Mouse (Mus musculus) limb, embryonic 10.5 days (tissue): ENCODE results near the gene Itgad. TPM values are rescaled to one million over a fixed set of nuclear protein-coding genes. Genes with fewer than 3 reads are reported as not detected.
A peak's percentile ranks its signal among the peaks of the same experiment; 100 is the strongest.

Experiments used
- DNase-seq: peaks from one replicate; pipeline ENCODE4 v3.0.0-alpha.2; 2017; ENCODE audit warnings: low spot score
- H3K27ac ChIP-seq: fragments of 300-500 bp; sonication (generic); 2 replicates; pipeline ENCODE4 v1.5.1; 2016; ENCODE audit warnings: mild to moderate bottlenecking
- H3K27me3 ChIP-seq: fragments of 300-500 bp; sonication (generic); 2 replicates; pipeline ENCODE4 v1.6.1; 2016; ENCODE audit warnings: low read depth, mild to moderate bottlenecking; ENCODE audit not compliant: poor library complexity, severe bottlenecking
- H3K36me3 ChIP-seq: fragments of 300-500 bp; sonication (generic); 2 replicates; pipeline ENCODE4 v1.6.1; 2016; ENCODE audit warnings: mild to moderate bottlenecking, moderate library complexity
- H3K4me1 ChIP-seq: fragments of 300-500 bp; sonication (generic); 2 replicates; pipeline ENCODE4 v1.6.1; 2016
- H3K4me3 ChIP-seq: fragments of 300-500 bp; sonication (generic); 2 replicates; pipeline ENCODE4 v1.5.1; 2016; ENCODE audit warnings: mild to moderate bottlenecking, moderate library complexity
- H3K9me3 ChIP-seq: fragments of 300-500 bp; sonication (generic); replicated peaks from 2 replicates; pipeline ENCODE4 v1.6.1; 2016; ENCODE audit warnings: mild to moderate bottlenecking
- WGBS: fragments of 180-500 bp; shearing (Covaris S2); methylation state at CpG from one replicate; pipeline ENCODE4 v1.1.7; 2016; 5-methylcytosine and 5-hydroxymethylcytosine counted together
- polyA plus RNA-seq: library from polyadenylated mRNA; unstranded; fragments of >200 nt; fragmentation: Nextera tagmentation; extraction: Ambion mirVana; gene quantifications from 2 replicates; pipeline ENCODE4 v1.2.1, GENCODE M21; 2016

Gene Itgad
- polyA plus RNA-seq, 1 experiment from 2014 or later, result not detected

DNA sequence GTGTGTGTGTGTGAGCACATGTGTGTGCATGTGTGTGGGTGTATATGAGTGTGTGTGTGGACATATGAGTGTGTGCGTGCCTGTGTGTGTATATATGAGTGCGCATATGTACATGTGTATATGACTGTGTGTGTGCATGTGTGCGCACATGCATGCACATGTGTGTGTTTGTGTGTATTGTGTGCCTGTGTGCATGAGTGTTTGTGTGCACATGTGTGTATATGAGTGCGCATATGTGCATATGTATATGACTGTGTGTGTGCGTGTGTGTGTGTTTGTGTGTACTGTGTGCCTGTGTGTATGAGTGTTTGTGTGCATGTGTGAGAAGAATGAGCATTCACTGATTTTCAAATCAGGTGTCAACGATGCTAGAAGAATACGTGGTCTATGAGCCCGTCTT is 50.0 kb downstream of the Itgad start:
- Histone ChIP-seq H3K27ac (no peak overlapping the region), H3K4me3 (no peak overlapping the region), H3K9me3 (no peaks in the 10 kb centered on the region), H3K4me1 (0 out of 2 replicates have a peak, but pooled peaks cover 2% of the 10 kb centered on the region), H3K27me3 (no peaks in the 10 kb centered on the region), H3K36me3 (no peaks in the 10 kb centered on the region)
- WGBS, result 95% methylated on average over 8 of the region's 8 CpGs
- no peak for DNase-seq

DNA sequence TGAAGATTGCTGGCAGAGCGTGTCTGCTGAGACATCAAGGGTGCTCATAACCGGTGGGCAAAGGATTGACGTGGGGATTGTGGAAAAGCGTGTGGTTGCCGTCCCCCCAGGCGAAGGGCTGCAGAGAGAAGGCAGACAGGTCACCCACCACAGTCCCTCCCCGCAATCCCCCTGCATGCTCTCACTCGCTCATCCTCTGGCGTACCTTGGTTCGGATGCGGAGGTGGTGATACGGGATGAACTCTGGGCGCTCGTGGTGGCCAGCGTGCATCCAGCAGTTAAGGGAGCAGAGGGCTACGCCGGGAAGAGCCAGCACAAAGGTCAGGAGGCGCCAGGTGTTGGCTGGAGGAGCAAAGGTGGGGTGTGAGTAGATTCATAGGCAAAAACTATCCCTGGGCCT is 51.5 kb downstream of the Itgad start:
- Histone ChIP-seq H3K36me3 (no peaks in the 10 kb centered on the region), H3K4me3 (no peak overlapping the region), H3K27me3 (no peaks in the 10 kb centered on the region), H3K9me3 (no peaks in the 10 kb centered on the region), H3K27ac (no peak overlapping the region), H3K4me1 (0 out of 2 replicates have a peak, but pooled peaks cover 2% of the 10 kb centered on the region)
- no peak for DNase-seq
- WGBS, result 87% methylated on average over 18 of the region's 18 CpGs

DNA sequence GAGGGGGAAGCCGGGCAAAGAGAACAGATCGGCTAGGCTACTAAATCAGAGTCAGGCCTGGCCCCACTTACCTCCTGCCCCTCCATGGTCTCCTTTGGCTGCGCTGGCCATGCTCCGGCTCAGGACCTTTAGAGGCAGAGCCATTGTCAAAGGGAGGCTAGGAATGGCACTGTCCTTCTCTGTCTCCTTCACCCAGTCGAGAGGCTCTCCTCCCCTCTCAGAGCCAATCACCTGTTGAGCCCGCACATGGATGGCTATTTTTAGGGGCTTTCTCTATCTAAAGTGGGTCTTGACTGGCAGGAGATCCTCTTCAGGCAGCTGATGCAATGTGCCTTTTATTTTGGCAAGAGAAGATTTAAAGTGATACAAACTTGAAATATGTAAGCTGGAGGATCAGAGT is 52.0 kb downstream of the Itgad start, which contains the start of gene Cox6a2:
Cox6a2 (minus strand) TSS at position 236 of the 400 bp plus-strand sequence.
- Histone ChIP-seq H3K27me3 (no peaks in the 10 kb centered on the region), H3K36me3 (no peaks in the 10 kb centered on the region), H3K27ac (no peak within 1 kb of the TSS), H3K4me1 (0 out of 2 replicates have a peak, but pooled peaks cover 2% of the 10 kb centered on the region), H3K4me3 (no peak within 1 kb of the TSS), H3K9me3 (no peaks in the 10 kb centered on the region)
- DNase-seq, result no peak
- WGBS, result 86% methylated on average over 6 of the region's 6 CpGs

DNA sequence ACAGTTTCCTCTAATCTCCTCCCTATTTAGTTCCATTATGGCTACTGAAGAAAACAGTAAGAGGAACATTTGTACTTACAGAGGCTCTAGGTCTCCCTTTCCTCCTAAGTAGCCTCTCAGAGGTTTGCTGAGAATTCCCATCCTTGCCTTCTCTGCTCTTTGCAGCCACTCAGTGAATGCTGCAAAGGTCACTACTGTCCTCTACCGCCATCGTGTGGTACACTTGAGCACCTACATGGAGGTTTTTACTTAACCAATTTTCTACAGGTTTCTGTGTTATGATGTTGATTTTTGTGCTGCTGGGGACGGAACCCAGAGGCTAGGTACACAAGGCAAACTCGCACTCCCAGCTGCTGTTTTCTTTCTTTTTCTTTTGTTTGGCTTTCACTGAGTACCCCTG is 54.0 kb downstream of the Itgad start:
- H3K4me1 ChIP-seq, result 0 out of 2 replicates have a peak, but pooled peaks cover 2% of the 10 kb centered on the region
- DNase-seq, result peak; percentile 65
- no peaks in the 10 kb centered on the region for H3K27me3 ChIP-seq
- H3K9me3 ChIP-seq, result no peaks in the 10 kb centered on the region
- no peaks in the 10 kb centered on the region for H3K36me3 ChIP-seq
- no peak overlapping the region for H3K27ac ChIP-seq
- WGBS, result 11% methylated on average over 4 of the region's 4 CpGs
- H3K4me3 ChIP-seq, result no peak overlapping the region

DNA sequence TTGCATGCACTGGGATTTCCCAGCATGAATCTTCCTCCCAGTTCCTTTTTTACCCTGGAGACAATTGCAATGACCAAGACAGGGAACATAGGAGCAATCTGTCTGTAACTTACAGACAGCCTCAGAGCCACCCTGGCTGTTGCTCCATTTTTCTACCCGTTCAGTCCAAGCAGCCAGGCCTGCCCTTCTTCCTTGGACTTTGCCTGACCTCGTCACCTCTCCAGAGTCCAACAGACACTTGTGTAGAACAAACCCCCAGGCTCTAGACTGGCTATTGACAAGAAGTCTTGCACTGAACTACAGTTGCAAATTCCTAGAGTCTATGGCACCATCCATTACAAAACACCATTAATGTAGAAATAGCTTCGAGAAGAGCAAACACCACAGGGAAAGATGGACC is 55.6 kb downstream of the Itgad start:
- 68% methylated on average over 3 of the region's 3 CpGs for WGBS
- no peak overlapping the region for H3K27ac ChIP-seq
- H3K4me1 ChIP-seq, result 0 out of 2 replicates have a peak, but pooled peaks cover 2% of the 10 kb centered on the region
- H3K4me3 ChIP-seq, result no peak overlapping the region
- DNase-seq, result no peak
- no peaks in the 10 kb centered on the region for H3K27me3 ChIP-seq
- H3K36me3 ChIP-seq, result no peaks in the 10 kb centered on the region
- no peaks in the 10 kb centered on the region for H3K9me3 ChIP-seq

DNA sequence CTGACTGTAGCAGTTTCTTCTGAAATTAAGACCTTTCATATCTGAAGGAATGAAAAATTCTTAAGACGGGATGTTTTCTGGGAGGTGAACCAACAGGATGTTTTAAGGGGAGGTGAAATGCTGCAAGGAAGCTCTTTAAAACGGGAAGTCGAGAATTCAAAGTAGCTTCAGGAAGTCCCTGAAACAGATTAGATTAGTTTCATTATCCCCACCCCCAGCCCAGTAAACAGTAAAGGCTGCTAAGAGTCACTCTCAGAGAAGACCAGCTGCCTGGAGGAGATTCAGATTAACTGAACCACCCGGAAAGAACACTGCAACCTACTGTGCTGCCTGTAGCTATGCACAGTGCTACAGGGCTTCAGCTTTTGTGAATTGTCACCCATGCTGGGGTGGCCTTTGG is 65.8 kb downstream of the Itgad start:
- H3K36me3 ChIP-seq, result no peaks in the 10 kb centered on the region
- DNase-seq, result no peak
- 85% methylated on average over 4 of the region's 4 CpGs for WGBS
- H3K27ac ChIP-seq, result no peak overlapping the region
- H3K9me3 ChIP-seq, result no peaks in the 10 kb centered on the region
- no peak overlapping the region for H3K4me3 ChIP-seq
- no peaks in the 10 kb centered on the region for H3K27me3 ChIP-seq
- H3K4me1 ChIP-seq, result no peaks in the 10 kb centered on the region

DNA sequence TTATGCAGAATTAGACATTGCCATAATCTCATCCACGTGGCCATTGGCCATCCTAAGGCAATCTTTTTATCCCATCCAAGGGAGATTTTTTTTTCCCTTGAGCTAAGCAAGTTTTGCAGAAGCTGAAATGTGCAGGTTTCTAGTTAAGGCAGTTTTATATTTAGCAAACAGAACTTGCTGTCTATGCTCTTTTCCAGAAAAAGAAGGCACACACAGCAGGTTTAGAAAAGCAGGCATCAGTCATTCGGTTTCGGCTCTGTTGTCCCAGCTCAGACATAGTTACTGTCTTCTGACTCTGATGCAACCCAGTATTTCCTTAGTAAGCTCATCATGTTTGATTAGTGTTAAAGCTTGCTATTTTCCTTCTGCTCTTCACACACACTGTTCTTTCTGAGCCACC is 66.8 kb downstream of the Itgad start:
- DNase-seq, result no peak
- H3K4me1 ChIP-seq, result no peaks in the 10 kb centered on the region
- WGBS, result 93% methylated on average over 3 of the region's 3 CpGs
- no peaks in the 10 kb centered on the region for H3K9me3 ChIP-seq
- no peaks in the 10 kb centered on the region for H3K27me3 ChIP-seq
- H3K4me3 ChIP-seq, result no peak overlapping the region
- H3K36me3 ChIP-seq, result no peaks in the 10 kb centered on the region
- no peak overlapping the region for H3K27ac ChIP-seq

DNA sequence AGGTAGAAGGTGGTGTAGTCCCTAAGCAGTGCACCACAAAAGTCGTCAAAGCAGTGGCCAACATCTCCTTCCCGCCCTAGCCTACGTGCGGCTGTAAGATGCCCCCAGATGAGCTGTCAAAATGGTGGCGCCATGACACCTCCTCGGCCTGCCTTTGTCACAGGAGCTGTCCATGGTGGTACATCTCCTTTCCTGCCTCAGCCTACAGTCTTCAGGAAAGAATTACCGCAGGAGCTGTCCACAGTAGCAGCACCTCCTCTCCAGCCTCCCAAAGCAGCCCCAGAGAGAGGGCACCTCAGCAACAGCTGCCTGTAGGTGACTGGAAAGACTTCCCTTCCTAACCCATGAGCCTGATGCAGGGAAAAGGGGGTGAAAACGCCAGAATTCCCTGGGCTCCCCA is 77.6 kb downstream of the Itgad start:
- Histone ChIP-seq H3K36me3 (peaks cover 8% of the 10 kb centered on the region), H3K27ac (no peak overlapping the region), H3K27me3 (no peaks in the 10 kb centered on the region), H3K4me3 (no peak overlapping the region), H3K4me1 (peaks cover 11% of the 10 kb centered on the region), H3K9me3 (no peaks in the 10 kb centered on the region)
- DNase-seq, result no peak
- WGBS, result 41% methylated on average over 8 of the region's 8 CpGs

DNA sequence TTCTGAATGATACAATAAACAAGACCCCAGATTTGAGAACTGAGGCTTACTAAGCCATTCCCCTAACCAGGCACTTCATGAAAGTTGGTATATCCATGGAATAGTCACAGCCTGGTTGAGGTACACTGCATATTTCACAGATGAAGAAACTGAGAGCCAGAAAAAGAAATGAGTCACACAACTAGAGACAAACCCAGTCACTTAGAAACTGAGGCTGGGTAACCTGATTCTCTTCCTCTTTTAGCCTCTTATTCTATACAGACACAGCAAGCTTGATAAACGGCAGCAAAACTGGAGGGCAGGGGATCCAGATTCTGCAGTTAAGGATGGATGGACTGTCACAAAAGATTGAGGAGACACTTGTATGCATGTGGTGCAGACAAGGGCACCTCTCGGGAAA is 80.6 kb downstream of the Itgad start:
- H3K36me3 ChIP-seq, result peaks cover 9% of the 10 kb centered on the region
- H3K27me3 ChIP-seq, result no peaks in the 10 kb centered on the region
- 79% methylated on average over 2 of the region's 2 CpGs for WGBS
- peak; percentile 7 for DNase-seq
- no peaks in the 10 kb centered on the region for H3K9me3 ChIP-seq
- no peak overlapping the region for H3K27ac ChIP-seq
- peaks cover 26% of the 10 kb centered on the region for H3K4me1 ChIP-seq
- H3K4me3 ChIP-seq, result no peak overlapping the region

DNA sequence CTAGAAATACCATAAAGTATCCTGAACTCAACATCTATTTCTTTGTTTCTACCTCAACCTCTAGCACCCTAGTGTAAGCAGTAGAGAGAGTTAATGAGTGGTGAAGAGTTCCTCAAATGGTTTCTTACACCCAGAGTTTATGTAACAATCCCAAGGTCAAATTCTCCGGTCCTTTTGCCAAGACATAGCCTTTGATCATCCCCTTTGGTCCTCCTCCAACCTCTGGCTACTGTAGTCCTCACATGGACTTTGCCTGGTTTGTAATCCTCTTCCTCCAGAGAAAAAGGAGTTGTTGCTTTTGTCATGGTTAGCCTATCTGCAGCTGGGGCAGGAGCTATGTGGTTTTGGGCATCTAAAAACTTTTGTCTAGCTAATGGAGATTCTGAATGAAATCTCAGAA is 81.3 kb downstream of the Itgad start:
- Histone ChIP-seq H3K27ac (no peak overlapping the region), H3K4me3 (no peak overlapping the region), H3K27me3 (no peaks in the 10 kb centered on the region), H3K9me3 (no peaks in the 10 kb centered on the region), H3K4me1 (peaks cover 26% of the 10 kb centered on the region), H3K36me3 (peaks cover 16% of the 10 kb centered on the region)
- WGBS, result 100% methylated on average over 1 of the region's 1 CpGs
- no peak for DNase-seq

DNA sequence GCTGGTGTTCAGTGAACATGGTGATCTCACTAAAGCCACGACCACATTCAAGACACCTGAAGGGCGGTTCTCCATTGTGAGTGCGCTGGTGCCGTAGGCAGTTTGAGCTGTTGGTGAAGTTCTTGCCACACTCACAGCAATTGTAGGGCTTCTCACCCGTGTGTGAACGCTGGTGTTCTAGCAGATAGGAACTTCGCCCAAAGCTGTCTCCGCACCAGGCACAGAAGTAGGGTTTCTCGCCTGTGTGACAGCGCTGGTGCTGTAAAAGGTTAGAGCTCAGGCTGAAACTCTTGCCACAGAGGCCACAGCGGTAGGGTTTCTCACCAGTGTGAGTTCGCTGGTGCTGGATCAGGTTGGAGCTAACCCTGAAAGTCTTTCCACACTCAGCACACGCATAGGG is 82.2 kb downstream of the Itgad start:
- Histone ChIP-seq H3K4me1 (peaks cover 26% of the 10 kb centered on the region), H3K27ac (no peak overlapping the region; the same call in 1 of the 2 replicates), H3K36me3 (peaks cover 26% of the 10 kb centered on the region), H3K9me3 (no peaks in the 10 kb centered on the region), H3K27me3 (no peaks in the 10 kb centered on the region), H3K4me3 (no peak overlapping the region)
- no peak for DNase-seq
- 93% methylated on average over 13 of the region's 13 CpGs for WGBS

DNA sequence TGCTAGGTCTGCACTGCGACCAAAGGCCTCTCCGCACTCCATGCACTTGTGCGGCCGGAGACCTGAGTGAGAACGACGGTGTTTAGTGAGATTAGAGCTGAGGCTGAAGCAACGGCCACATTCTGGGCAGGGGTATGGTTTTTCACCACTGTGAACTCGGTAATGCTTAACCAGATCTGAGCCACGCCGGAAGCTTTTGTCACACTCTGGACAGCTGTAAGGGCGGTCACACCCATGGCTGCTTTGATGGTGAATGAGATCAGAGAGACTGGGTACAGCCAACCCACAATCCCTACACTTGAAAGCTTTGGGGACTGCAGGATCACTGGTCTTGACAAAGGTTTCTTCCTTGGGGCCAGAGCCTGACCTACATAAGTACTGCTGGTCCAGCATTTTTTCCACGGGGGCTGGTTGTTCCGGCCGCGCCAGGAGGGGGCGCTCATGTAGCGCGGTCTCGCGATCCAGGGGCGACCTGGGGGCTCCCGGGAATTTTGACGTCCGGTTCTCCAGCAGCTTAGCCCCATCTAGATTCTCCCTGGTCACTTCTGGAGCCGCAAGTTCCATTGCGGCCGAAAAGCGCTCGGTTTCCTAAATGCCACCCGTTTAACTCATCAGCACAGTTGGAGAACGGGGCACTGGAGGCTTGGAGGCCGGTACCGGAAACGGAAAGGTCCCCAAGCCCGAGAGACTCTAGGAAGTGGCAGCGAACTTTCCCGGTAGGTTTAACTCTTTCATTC is 82.8 kb downstream of the Itgad start, which contains the start of gene Armc5:
Armc5 (plus strand) TSS at position 487 of the 737 bp plus-strand sequence.
- peaks cover 32% of the 10 kb centered on the region for H3K36me3 ChIP-seq
- peak within 1 kb of the TSS; percentile 75 for H3K4me3 ChIP-seq
- no peaks in the 10 kb centered on the region for H3K9me3 ChIP-seq
- WGBS, result 27% methylated on average over 37 of the region's 37 CpGs
- peak; percentile 90 for DNase-seq
- peaks cover 26% of the 10 kb centered on the region for H3K4me1 ChIP-seq
- no peaks in the 10 kb centered on the region for H3K27me3 ChIP-seq
- H3K27ac ChIP-seq, result peak within 1 kb of the TSS; percentile 94

DNA sequence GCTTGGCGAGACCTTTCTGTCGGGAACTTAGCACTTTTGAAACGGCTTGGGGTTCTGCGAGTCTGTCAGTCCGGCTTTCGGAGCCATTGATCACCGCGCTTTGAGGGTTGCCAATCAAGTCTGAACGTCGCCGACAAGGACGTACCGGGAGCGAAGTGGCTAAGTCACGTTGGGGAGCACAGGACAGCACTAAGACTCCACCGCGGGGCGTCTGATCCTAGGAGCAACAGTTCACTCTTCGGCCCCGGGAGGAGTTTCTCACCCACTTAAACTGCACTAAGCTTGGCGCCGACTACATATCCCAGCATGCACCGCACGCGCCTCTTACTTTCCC is 83.4 kb downstream of the Itgad start:
- Histone ChIP-seq H3K27ac (peak overlapping the region; percentile 94), H3K4me3 (peak overlapping the region; percentile 75), H3K9me3 (no peaks in the 10 kb centered on the region), H3K27me3 (no peaks in the 10 kb centered on the region), H3K36me3 (peaks cover 37% of the 10 kb centered on the region), H3K4me1 (peaks cover 21% of the 10 kb centered on the region)
- WGBS, result under 1% methylated on average over 25 of the region's 25 CpGs
- no peak for DNase-seq
